Mouse (Mus musculus) spleen, adult 2 months (tissue): ENCODE measurements at regions not wholly inside any gene's neighbourhood (a gene's known extent, or its start where the extent isn't known, plus 50 kb on each side); places are given as distances from the start of the nearest gene placed in this dataset.

Experiments
- DNase-seq, 2 experiments: peaks; one replicate each; pipeline versions ENCODE4 v3.0.0 to v3.0.0-alpha.2; 2012 to 2021; ENCODE audit warnings: low spot score in 2 of 2, low read depth in 1 of 2
- H3K27ac ChIP-seq: fragments of 200-500 bp; 2 replicates; pipeline ENCODE4 v1.5.1; 2012; ENCODE audit warnings: low read length, inconsistent platforms; ENCODE audit not compliant: insufficient read depth
- H3K27me3 ChIP-seq: fragments of 200-500 bp; 2 replicates; pipeline ENCODE4 v1.6.1; 2012; ENCODE audit warnings: mild to moderate bottlenecking, moderate library complexity, low read length, inconsistent platforms; ENCODE audit not compliant: control insufficient read depth, insufficient read depth
- H3K36me3 ChIP-seq: fragments of 200-500 bp; 2 replicates; pipeline ENCODE4 v1.6.1; 2012; ENCODE audit warnings: mild to moderate bottlenecking, low read length, inconsistent platforms; ENCODE audit not compliant: control insufficient read depth, insufficient read depth
- H3K4me1 ChIP-seq: fragments of 200-500 bp; 2 replicates; pipeline ENCODE4 v1.6.1; 2011; ENCODE audit warnings: inconsistent platforms; ENCODE audit not compliant: control insufficient read depth, insufficient read depth, insufficient read length
- H3K4me3 ChIP-seq: fragments of 200-500 bp; 2 replicates; pipeline ENCODE4 v1.5.1; 2011; ENCODE audit warnings: mild to moderate bottlenecking, inconsistent platforms; ENCODE audit not compliant: insufficient read depth, insufficient read length; ENCODE audit errors: extremely low read depth
- CTCF ChIP-seq: fragments of 200-500 bp; IDR thresholded peaks from 2 replicates; pipeline ENCODE4 v1.5.1; 2011; ENCODE audit warnings: mild to moderate bottlenecking, inconsistent platforms; ENCODE audit not compliant: insufficient read depth, insufficient read length, insufficient replicate concordance; ENCODE audit errors: extremely low read depth
- POLR2A ChIP-seq: fragments of 200-500 bp; IDR thresholded peaks from 2 replicates; pipeline ENCODE4 v1.6.1; 2011; ENCODE audit warnings: low read depth, low read length, inconsistent platforms
- WGBS: fragments of 180-500 bp; shearing (Covaris S2); methylation state at CpG from one replicate; pipeline ENCODE4 v1.1.7; 2018; 5-methylcytosine and 5-hydroxymethylcytosine counted together

DNA sequence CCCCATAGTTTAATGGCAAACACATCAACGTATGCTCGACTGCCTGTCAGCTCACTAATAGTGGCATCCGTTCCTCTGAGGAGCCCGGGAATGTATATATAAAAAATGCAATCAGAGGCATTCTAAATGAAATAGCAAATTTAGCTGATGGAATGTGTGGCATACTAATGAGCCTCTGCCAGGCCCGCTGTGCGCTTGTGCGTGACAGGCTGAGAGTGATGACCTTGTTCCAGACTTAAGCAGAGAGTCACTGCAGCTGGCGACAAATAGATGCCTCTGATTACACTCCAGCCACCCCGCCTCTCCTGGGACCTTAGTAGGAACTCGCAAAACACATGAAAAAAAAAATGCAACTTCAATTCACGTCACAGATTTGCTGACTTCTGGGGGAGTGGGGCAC, 252.0 kb upstream of the Daam1 start:
- Histone ChIP-seq H3K27me3 (no peaks in the 10 kb centered on the region), H3K4me3 (no peak overlapping the region), H3K4me1 (peaks cover 2% of the 10 kb centered on the region; the same call in 1 of the 2 replicates), H3K27ac (no peak overlapping the region), H3K36me3 (no peaks in the 10 kb centered on the region)
- DNase-seq: no peak
- WGBS: 78% methylated on average over 11 of the region's 11 CpGs
- TF ChIP-seq POLR2A (no peak), CTCF (no peak)

DNA sequence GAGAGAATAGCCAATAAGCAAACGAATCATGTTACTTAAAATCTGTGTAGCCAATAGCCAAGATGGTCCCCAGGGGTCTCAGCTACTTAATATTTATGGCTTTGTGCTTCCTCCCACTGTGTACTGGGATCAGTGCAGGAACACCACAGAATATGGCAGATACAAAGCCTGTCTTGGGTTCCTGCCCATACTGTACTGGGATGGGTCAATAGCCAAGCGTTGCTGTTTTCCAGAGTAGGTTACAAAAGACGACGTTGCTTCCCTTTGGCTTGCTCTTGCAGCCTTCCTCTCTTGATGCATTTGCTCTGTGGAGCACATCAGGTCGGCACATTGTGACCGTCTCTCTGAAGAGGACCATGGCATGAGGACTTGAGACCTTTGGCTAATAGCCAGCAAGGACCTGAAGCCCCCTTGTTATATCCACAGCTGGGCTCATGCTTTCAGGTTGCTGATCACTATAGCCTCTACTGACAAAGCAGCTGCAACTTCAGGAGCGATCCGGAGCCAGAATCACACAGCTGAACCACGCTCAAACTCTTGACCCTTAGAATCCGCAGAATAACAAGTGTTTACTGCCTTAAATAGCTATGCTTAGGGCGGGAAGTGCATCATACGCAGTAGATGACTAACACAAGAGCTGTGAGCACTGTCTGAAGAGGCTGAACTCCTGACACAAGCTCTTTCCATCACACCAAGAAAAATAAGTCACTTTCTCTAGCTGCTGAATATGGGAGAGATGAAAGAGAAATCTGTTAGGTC, 250.2 kb upstream of the Daam1 start:
- no peaks in the 10 kb centered on the region for H3K27me3 ChIP-seq
- TF ChIP-seq CTCF (no peak), POLR2A (no peak)
- no peak overlapping the region for H3K27ac ChIP-seq
- peaks cover 2% of the 10 kb centered on the region; the same call in 1 of the 2 replicates for H3K4me1 ChIP-seq
- H3K36me3 ChIP-seq: no peaks in the 10 kb centered on the region
- DNase-seq: no peak
- H3K4me3 ChIP-seq: no peak overlapping the region
- WGBS: 80% methylated on average over 12 of the region's 12 CpGs

DNA sequence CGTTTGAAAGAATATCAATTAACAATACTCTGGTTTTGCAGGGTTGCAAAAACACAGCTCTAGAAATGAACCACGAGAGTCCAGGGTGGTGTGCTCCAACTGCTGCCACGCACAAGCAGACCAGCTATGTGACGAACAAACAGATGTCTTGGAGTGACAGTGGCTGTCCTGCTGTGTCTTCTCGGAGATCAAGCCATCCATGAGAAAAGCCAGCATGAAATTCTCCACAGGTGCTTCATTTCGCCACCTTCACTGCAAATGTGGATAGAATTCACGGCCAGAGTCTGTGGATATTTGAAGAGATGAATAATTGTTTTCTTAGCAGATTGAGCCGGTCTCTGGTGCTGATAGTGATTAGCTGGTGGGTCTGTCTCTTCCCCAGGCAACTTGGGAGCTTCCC, 246.3 kb upstream of the Daam1 start:
- no peaks in the 10 kb centered on the region for H3K4me1 ChIP-seq
- no peak for DNase-seq
- no peaks in the 10 kb centered on the region for H3K36me3 ChIP-seq
- no peak for TF ChIP-seq CTCF
- no peak for TF ChIP-seq POLR2A
- no peak overlapping the region for H3K4me3 ChIP-seq
- H3K27me3 ChIP-seq: no peaks in the 10 kb centered on the region
- no peak overlapping the region for H3K27ac ChIP-seq
- 86% methylated on average over 8 of the region's 8 CpGs for WGBS

DNA sequence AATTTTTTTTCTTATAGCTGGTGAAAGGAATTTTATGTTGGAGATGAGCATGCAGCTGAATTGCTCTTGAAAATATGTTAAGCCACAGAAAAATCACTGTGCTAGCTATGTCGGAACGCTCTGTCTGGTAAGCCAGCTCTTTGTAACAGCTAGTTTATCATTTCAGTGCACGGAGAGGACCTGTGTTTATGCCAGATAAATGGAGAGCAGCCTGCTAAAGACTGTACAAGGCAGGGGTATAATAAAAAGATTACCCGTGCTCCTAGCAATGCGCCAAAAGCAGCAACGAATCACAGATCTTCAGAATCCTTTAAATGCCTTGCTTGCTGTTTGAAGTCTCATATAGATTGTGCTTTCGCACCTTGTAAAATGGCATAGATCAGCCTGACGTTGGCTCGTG, 232.2 kb upstream of the Daam1 start:
- Histone ChIP-seq H3K4me3 (no peak overlapping the region), H3K36me3 (no peaks in the 10 kb centered on the region), H3K27me3 (no peaks in the 10 kb centered on the region), H3K27ac (no peak overlapping the region), H3K4me1 (no peaks in the 10 kb centered on the region)
- WGBS: 92% methylated on average over 9 of the region's 9 CpGs
- no peak for TF ChIP-seq POLR2A
- no peak for TF ChIP-seq CTCF
- DNase-seq: no peak

DNA sequence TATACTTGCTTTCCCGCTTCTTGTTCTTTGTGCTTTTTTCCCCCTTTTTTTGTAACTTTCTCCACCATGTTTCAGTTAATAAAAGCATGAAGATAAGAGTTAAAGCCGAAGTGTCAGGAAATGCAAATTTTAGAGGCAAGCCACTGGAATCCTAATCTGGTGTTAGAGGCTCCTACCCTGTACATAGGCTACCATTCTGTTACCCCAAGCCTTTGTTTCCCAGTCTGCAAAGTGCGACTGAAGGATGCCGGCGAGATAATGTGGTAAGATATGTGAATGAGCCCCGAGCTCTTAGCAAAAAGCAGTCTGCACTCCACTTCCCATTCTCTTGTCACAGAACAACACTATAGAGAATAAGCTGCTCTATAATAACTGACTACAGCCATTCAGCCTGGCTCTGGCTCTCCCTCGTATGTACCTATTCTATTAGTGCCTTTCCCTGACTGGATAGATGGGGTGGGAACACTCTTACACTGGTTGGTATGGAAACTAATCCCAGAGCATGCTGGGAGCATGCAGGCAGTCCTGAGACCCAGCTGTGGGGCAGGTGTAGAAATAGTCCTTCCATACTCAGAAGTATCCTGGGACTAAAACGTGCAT, 229.7 kb upstream of the Daam1 start:
- TF ChIP-seq CTCF (no peak), POLR2A (no peak)
- no peak for DNase-seq
- Histone ChIP-seq H3K4me1 (no peaks in the 10 kb centered on the region), H3K36me3 (no peaks in the 10 kb centered on the region), H3K27ac (no peak overlapping the region), H3K4me3 (no peak overlapping the region), H3K27me3 (no peaks in the 10 kb centered on the region)
- WGBS: 75% methylated on average over 8 of the region's 8 CpGs

DNA sequence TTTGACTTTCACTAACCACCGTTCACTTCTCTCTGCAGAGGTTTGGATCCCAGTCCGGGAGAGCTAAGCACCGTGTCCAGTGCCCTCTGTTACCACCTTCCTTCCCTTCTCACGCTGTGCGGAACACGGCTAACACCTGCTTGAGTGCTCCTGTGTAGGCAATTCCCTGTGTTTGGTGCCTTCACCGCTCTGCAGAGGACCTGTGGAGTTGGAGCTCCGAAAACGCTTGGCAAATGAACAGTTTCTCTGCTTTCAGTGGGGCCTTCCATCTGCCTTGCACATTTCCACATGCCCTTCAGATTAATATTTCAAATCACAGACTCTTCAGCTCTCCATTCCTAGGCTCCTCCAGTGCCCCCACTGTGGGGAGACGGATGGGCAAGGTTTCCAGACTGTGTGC, 227.7 kb upstream of the Daam1 start:
- H3K4me3 ChIP-seq: no peak overlapping the region
- no peak overlapping the region for H3K27ac ChIP-seq
- DNase-seq: no peak
- H3K4me1 ChIP-seq: no peaks in the 10 kb centered on the region
- no peaks in the 10 kb centered on the region for H3K27me3 ChIP-seq
- TF ChIP-seq POLR2A (no peak), CTCF (no peak)
- 91% methylated on average over 10 of the region's 10 CpGs for WGBS
- no peaks in the 10 kb centered on the region for H3K36me3 ChIP-seq

DNA sequence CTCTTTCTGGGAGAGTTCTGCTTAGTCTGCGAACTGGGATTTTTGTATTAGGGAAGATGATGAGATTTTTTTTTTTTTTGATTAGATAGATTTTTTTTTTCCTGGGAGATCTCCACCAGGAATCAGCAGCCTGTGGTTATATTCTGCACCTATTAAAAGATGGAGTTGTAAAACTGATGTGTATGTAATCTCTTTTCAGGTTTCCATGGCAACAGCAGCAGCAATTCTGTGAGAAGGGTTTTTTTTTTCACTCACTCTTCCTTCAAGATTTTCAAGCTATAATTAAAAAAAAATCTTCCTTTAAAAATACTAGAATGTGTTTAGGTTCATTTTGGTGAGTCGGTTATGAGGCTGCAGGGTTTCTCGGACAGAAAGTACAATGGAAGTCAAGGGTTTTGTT, 224.5 kb upstream of the Daam1 start:
- Histone ChIP-seq H3K4me3 (no peak overlapping the region), H3K27ac (no peak overlapping the region), H3K4me1 (no peaks in the 10 kb centered on the region), H3K36me3 (no peaks in the 10 kb centered on the region), H3K27me3 (no peaks in the 10 kb centered on the region)
- no peak for DNase-seq
- TF ChIP-seq POLR2A (no peak), CTCF (no peak)
- WGBS: 76% methylated on average over 3 of the region's 3 CpGs
